Mouse (Mus musculus): Measurements from ENCODE around the gene Asphd2.

DNA sequence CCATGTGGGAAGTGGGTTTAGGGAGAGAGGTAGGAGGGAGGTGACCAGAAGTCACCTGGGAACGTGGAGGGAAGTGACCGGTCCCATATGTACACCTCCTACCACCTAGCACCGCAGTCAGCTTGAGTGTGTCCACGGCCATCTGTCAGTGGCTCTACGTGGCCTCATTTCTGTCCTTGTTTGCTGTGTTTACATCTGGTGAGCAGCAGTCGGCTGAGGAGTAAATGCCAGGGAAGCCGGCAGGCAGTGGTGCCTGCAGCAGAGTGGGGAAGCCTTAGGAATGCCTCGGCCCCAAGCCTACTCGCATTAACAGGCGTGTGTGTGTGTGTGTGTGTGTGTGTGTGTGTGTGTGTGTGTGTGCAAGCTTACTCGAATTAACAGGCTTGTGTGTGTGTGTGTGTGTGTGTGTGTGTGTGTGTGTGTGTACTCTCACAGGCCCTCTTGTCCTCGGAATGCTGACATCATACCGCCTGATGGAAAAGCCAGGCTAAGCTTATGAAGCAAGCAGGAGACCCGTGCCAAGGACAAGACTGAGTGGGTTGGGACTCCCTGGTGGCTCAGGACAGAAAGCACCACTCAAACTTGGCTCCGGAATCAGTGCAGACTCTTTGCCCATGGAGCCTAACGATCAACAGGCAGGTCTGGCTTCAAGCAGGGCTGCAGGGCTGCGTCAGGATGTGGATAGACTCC, 11.9 kb downstream of the Asphd2 start:
- TF ChIP-seq POLR2A (IDR thresholded peaks at IDR 0.05; ENCODE audit: extremely low read depth, insufficient read depth, low read length) (no peak), CTCF (IDR thresholded peaks at IDR 0.05; ENCODE audit: low read depth, low read length) (no peak)
